10 mouse cellular contexts compared by ENCODE assay signal in the genomic region with DNA sequence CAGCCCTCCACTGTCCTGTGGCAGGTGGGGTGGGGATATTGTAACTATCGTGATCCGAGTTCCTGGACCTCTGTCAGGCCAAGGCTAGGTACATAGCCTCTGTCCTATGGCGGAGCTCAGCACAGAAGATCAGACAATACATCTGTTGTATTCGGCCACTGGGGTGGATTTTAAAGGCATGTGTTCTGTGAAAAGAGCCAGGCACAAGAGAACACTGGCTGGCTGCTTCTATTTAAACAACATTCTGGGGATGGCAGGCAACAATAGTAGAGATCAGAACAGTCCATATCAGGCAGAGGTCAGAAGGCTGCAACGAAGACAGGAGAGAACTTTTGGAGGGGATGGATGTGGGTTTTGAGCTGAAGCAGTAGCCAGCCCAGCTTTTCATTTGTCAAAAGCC. TPM values are rescaled to one million over a fixed set of nuclear protein-coding genes. Genes with fewer than 3 reads are reported as not detected.
DNase-seq lines count a peak whose midpoint lies in the region; ATAC-seq and TF ChIP-seq lines count a peak whose summit lies in the region.
"Had no signal": no experiment of that assay in that cellular context is flagged by ENCODE, and none has a peak within 500 bp of the region (broad histone marks: within the 10 kb centered on the region; RNA-seq: fewer than 3 reads in every experiment).

No protein-coding gene starts in this region.

- TF ChIP-seq EP300 in stomach, postnatal 0 days (optimal IDR thresholded peaks at IDR 0.05) = no peak

- 62% methylated on average over 5 of the region's 5 CpGs for WGBS in lung, embryonic 14.5 days
- 68% methylated on average over 5 of the region's 5 CpGs for WGBS in limb, embryonic 15.5 days
- 66% methylated on average over 5 of the region's 5 CpGs for WGBS in stomach, postnatal 0 days

- H3K27ac ChIP-seq in lung, embryonic 14.5 days (ENCODE audit: low read depth) = no peak overlapping the region
- H3K27ac ChIP-seq in limb, embryonic 15.5 days = no peak overlapping the region
- 0 out of 2 replicates have a peak overlapping the region, but pooled peaks have one; percentile 13 for H3K27ac ChIP-seq in stomach, postnatal 0 days (replicated peaks)

- 0 out of 2 replicates have a peak, but pooled peaks have one; percentile 7 for ATAC-seq in lung, embryonic 14.5 days (ENCODE audit: insufficient read depth)
- no peak for ATAC-seq in limb, embryonic 15.5 days (ENCODE audit: insufficient number of reproducible peaks, low FRiP score, low TSS enrichment, low read depth)
- no peak for ATAC-seq in stomach, postnatal 0 days (ENCODE audit: low FRiP score, low TSS enrichment)

- no peaks in the 10 kb centered on the region for H3K36me3 ChIP-seq in lung, embryonic 14.5 days (ENCODE audit: insufficient read depth)
- no peaks in the 10 kb centered on the region for H3K36me3 ChIP-seq in limb, embryonic 15.5 days
- H3K36me3 ChIP-seq in stomach, postnatal 0 days (ENCODE audit: control insufficient read depth, insufficient read depth, low read length) = no peaks in the 10 kb centered on the region
- H3K36me3 ChIP-seq: embryonic facial prominence, embryonic 15.5 days had no signal

- no peak for TF ChIP-seq CTCF in lung, embryonic 14.5 days (IDR thresholded peaks at IDR 0.05; ENCODE audit: low read depth)
- TF ChIP-seq CTCF in stomach, postnatal 0 days (IDR thresholded peaks at IDR 0.05; ENCODE audit: low read depth) = no peak

- 0 out of 2 replicates have a peak, but pooled peaks cover 2% of the 10 kb centered on the region for H3K4me1 ChIP-seq in lung, embryonic 14.5 days (ENCODE audit: insufficient read depth)
- peaks cover 29% of the 10 kb centered on the region for H3K4me1 ChIP-seq in limb, embryonic 15.5 days
- no peaks in the 10 kb centered on the region; the same call in 1 of the 2 replicates for H3K4me1 ChIP-seq in stomach, postnatal 0 days (replicated peaks; ENCODE audit: control insufficient read depth, insufficient read depth)

- H3K27me3 ChIP-seq in lung, embryonic 14.5 days (ENCODE audit: insufficient read depth, low read length) = peaks cover 41% of the 10 kb centered on the region
- H3K27me3 ChIP-seq in limb, embryonic 15.5 days = peaks cover 42% of the 10 kb centered on the region
- no peaks in the 10 kb centered on the region for H3K27me3 ChIP-seq in stomach, postnatal 0 days (ENCODE audit: control insufficient read depth, insufficient read depth, low read length)

- peak overlapping the region; percentile 51; the same call in 1 of the 2 replicates for H3K4me3 ChIP-seq in lung, embryonic 14.5 days (ENCODE audit: low read depth, low read length)
- H3K4me3 ChIP-seq in limb, embryonic 15.5 days = no peak overlapping the region
- H3K4me3 ChIP-seq in stomach, postnatal 0 days (ENCODE audit: low read depth, low read length) = no peak overlapping the region

- H3K4me2 ChIP-seq in lung, embryonic 14.5 days = peak overlapping the region; percentile 90
- 0 out of 2 replicates have a peak overlapping the region, but pooled peaks have one; percentile 91 for H3K4me2 ChIP-seq in limb, embryonic 15.5 days
- H3K4me2 ChIP-seq in stomach, postnatal 0 days (replicated peaks; ENCODE audit: low read depth) = peak overlapping the region; percentile 83; the same call in 1 of the 2 replicates

- DNase-seq in cerebellum, adult 9-11 months = peak; percentile 61
- no peak for DNase-seq in cerebellum, adult 8-10 months
- DNase-seq in lung, embryonic 14.5 days = no peak
- no peak for DNase-seq in lung, postnatal 4 days
- DNase-seq in stomach, postnatal 0 days (ENCODE audit: low spot score) = no peak
- DNase-seq in c-Kit-positive CD71-positive TER-119-positive erythroid progenitor cells, embryonic 14.5 days (ENCODE audit: low spot score) = no peak
- DNase-seq in spleen, postnatal 4 days (ENCODE audit: low spot score in 2 of 2) = no peak

- no peaks in the 10 kb centered on the region for H3K9me3 ChIP-seq in lung, embryonic 14.5 days (ENCODE audit: low read depth, low read length)
- H3K9me3 ChIP-seq in limb, embryonic 15.5 days = no peaks in the 10 kb centered on the region
- no peaks in the 10 kb centered on the region for H3K9me3 ChIP-seq in stomach, postnatal 0 days (ENCODE audit: control insufficient read depth, low read length)

- no peak overlapping the region for H3K9ac ChIP-seq in lung, embryonic 14.5 days
- H3K9ac ChIP-seq in limb, embryonic 15.5 days = no peak overlapping the region
- no peak overlapping the region; the same call in 1 of the 2 replicates for H3K9ac ChIP-seq in stomach, postnatal 0 days (ENCODE audit: low read length)

RNA-seq across cellular contexts. Expression of gene Pigz, which starts 1.4 kb away (rescaled TPM):
- polyA plus RNA-seq in lung, embryonic 14.5 days (2014; fragmentation: Nextera tagmentation; extraction: Ambion mirVana) = 0.42 and 0.43 TPM in 2 replicates
- polyA plus RNA-seq in limb, embryonic 15.5 days (2015; fragmentation: Nextera tagmentation; extraction: Ambion mirVana) = 0.49 and 0.91 TPM in 2 replicates
- 1.4 and 1.7 TPM in 2 replicates for polyA plus RNA-seq in stomach, postnatal 0 days (2015; fragmentation: Nextera tagmentation; extraction: Ambion mirVana)

RNA-seq across cellular contexts. Expression of gene 0610012G03Rik, which starts 16.0 kb away (rescaled TPM):
- polyA plus RNA-seq in lung, embryonic 14.5 days (2014; fragmentation: Nextera tagmentation; extraction: Ambion mirVana) = 80.1 and 80.5 TPM in 2 replicates
- 84.4 and 86.4 TPM in 2 replicates for polyA plus RNA-seq in limb, embryonic 15.5 days (2015; fragmentation: Nextera tagmentation; extraction: Ambion mirVana)
- polyA plus RNA-seq in stomach, postnatal 0 days (2015; fragmentation: Nextera tagmentation; extraction: Ambion mirVana) = 109 and 112 TPM in 2 replicates

RNA-seq across cellular contexts. Expression of gene Ncbp2, which starts 16.1 kb away (rescaled TPM):
- polyA plus RNA-seq in lung, embryonic 14.5 days (2014; fragmentation: Nextera tagmentation; extraction: Ambion mirVana) = 115 and 117 TPM in 2 replicates
- 108 and 112 TPM in 2 replicates for polyA plus RNA-seq in limb, embryonic 15.5 days (2015; fragmentation: Nextera tagmentation; extraction: Ambion mirVana)
- polyA plus RNA-seq in stomach, postnatal 0 days (2015; fragmentation: Nextera tagmentation; extraction: Ambion mirVana) = 50.9 and 52.3 TPM in 2 replicates

RNA-seq across cellular contexts. Expression of gene Meltf, which starts 53.6 kb away (rescaled TPM):
- 0.08 TPM in 1 of 2 replicates, not detected in the other for polyA plus RNA-seq in lung, embryonic 14.5 days (2014; fragmentation: Nextera tagmentation; extraction: Ambion mirVana)
- 5.2 and 5.5 TPM in 2 replicates for polyA plus RNA-seq in limb, embryonic 15.5 days (2015; fragmentation: Nextera tagmentation; extraction: Ambion mirVana)
- 0.06 TPM in 1 of 2 replicates, not detected in the other for polyA plus RNA-seq in stomach, postnatal 0 days (2015; fragmentation: Nextera tagmentation; extraction: Ambion mirVana)
- polyA plus RNA-seq: activated CD4-positive, CD25-positive, alpha-beta regulatory T cell, adult 4 months had no signal
